Mouse (Mus musculus): ENCODE results near the gene St6galnac6. TPM values are rescaled to one million over a fixed set of nuclear protein-coding genes. Genes with fewer than 3 reads are reported as not detected.

The St6galnac6 gene
- polyA plus RNA-seq, 1 experiment = 22.3 TPM

DNA sequence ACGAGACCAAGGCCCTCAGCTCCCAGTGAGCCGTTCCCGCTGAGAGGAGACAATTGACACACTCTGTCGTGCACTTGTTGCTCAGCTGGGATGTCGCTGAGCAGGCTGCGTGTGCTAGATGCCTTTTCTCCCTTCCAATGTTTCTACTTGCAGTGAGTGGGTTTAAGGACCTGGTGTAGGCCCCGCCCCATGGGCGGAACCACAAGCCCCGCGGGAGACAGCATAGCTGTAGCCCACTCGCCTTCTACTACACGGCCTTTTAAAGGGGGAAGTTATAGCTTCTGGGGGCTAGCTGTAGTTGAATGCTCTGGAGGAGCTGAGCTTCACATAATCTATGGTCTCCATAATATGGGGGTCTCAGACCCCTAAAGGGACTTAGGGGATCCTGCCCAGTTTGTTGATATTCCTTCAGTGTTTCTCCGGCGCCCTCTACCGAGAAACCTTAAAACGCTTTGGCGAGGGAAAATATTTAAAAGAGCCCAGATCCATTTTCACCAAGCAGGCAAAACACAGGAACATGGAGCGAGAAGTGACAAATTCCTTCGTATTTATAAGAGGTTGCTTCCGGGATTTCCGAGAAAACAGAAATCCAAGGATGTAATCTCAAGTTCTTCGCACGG is 11.2 kb downstream of the St6galnac6 start:
- DNase-seq (ENCODE audit: low read depth in 1 of 2, low spot score in 2 of 2) = no peak
- TF ChIP-seq CTCF (IDR thresholded peaks at IDR 0.05; ENCODE audit: extremely low read depth, insufficient read depth, insufficient read length, insufficient replicate concordance) = no peak
- TF ChIP-seq POLR2A (IDR thresholded peaks at IDR 0.05; ENCODE audit: low read depth, low read length) = no peak
- H3K4me1 ChIP-seq (ENCODE audit: control insufficient read depth, insufficient read depth, insufficient read length) = peaks cover 11% of the 10 kb centered on the region
- H3K36me3 ChIP-seq (ENCODE audit: control insufficient read depth, insufficient read depth, low read length) = no peaks in the 10 kb centered on the region
- H3K27ac ChIP-seq (ENCODE audit: insufficient read depth, low read length) = no peak overlapping the region
- H3K4me3 ChIP-seq (ENCODE audit: extremely low read depth, insufficient read depth, insufficient read length) = no peak overlapping the region
- no peaks in the 10 kb centered on the region; the same call in 1 of the 2 replicates for H3K27me3 ChIP-seq (ENCODE audit: control insufficient read depth, insufficient read depth, low read length)
- 26% methylated on average over 23 of the region's 23 CpGs for WGBS

DNA sequence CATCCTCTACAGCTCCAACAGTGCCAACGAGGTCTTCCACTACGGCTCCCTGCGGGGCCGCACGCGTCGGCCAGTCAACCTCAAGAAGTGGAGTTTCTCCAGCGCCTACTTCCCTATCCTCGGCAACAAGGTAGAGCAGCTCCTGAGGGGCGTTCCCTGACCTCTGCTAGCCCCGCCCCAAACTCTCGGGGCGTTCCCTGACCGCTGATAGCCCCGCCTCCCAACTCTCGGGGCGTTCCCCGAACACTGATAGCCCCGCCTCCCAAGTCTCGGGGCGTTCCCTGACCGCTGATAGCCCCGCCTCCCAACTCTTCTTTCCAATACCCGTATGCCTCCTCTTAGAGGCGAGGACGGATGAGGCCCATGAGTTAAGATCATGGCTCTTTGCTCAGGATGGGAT is 12.8 kb downstream of the St6galnac6 start:
- H3K4me1 ChIP-seq (ENCODE audit: control insufficient read depth, insufficient read depth, insufficient read length) = peaks cover 11% of the 10 kb centered on the region; the same call in 1 of the 2 replicates
- no peak overlapping the region for H3K4me3 ChIP-seq (ENCODE audit: extremely low read depth, insufficient read depth, insufficient read length)
- 93% methylated on average over 26 of the region's 26 CpGs for WGBS
- H3K36me3 ChIP-seq (ENCODE audit: control insufficient read depth, insufficient read depth, low read length) = no peaks in the 10 kb centered on the region
- no peaks in the 10 kb centered on the region for H3K27me3 ChIP-seq (ENCODE audit: control insufficient read depth, insufficient read depth, low read length)
- no peak for TF ChIP-seq CTCF (IDR thresholded peaks at IDR 0.05; ENCODE audit: extremely low read depth, insufficient read depth, insufficient read length, insufficient replicate concordance)
- no peak for DNase-seq (ENCODE audit: low read depth in 1 of 2, low spot score in 2 of 2)
- no peak overlapping the region for H3K27ac ChIP-seq (ENCODE audit: insufficient read depth, low read length)

DNA sequence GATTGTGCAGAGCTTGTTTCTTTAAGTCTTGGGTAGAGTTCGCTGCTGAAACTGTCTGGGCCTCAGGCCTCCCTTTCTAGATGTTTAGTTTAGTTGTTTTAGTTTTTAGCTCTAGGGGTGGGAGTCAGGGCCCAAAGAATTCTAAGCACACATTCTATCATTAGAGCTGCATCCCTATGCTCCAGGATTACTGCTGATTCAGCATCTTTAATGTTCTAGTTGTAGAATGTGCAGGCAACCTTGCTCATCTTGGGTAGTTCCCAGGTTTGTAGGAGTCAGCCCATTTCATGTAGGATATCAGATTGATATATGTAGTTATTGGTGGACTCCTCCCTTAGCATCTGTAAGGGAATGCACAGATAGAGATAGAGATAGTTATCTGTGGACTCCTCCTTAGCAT is 17.6 kb downstream of the St6galnac6 start:
- TF ChIP-seq POLR2A (IDR thresholded peaks at IDR 0.05; ENCODE audit: low read depth, low read length) = no peak
- TF ChIP-seq CTCF (IDR thresholded peaks at IDR 0.05; ENCODE audit: extremely low read depth, insufficient read depth, insufficient read length, insufficient replicate concordance) = no peak
- no peaks in the 10 kb centered on the region for H3K4me1 ChIP-seq (ENCODE audit: control insufficient read depth, insufficient read depth, insufficient read length)
- 97% methylated on average over 1 of the region's 1 CpGs for WGBS
- no peaks in the 10 kb centered on the region for H3K27me3 ChIP-seq (ENCODE audit: control insufficient read depth, insufficient read depth, low read length)
- no peaks in the 10 kb centered on the region for H3K36me3 ChIP-seq (ENCODE audit: control insufficient read depth, insufficient read depth, low read length)
- DNase-seq (ENCODE audit: low read depth in 1 of 2, low spot score in 2 of 2) = no peak
- H3K27ac ChIP-seq (ENCODE audit: insufficient read depth, low read length) = no peak overlapping the region
- H3K4me3 ChIP-seq (ENCODE audit: extremely low read depth, insufficient read depth, insufficient read length) = no peak overlapping the region

DNA sequence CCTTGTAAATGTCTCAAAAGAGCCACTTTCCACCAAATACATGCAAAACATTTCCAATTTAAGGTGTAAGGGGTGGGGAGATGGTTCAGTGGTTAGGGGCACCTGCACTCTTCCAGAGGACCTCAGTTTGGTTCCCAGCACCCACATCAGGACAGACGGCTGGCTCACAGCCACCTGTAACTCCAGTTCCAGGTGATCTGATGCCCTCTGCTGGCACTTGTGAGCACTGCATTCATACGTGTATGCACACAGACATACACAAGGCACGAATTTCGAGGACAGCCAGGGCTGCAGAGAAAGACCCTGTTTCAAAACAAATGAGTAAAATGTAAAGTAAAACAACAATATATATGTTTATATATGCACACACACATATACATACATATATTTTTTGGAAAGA is 18.1 kb downstream of the St6galnac6 start:
- TF ChIP-seq CTCF (IDR thresholded peaks at IDR 0.05; ENCODE audit: extremely low read depth, insufficient read depth, insufficient read length, insufficient replicate concordance) = no peak
- no peak for TF ChIP-seq POLR2A (IDR thresholded peaks at IDR 0.05; ENCODE audit: low read depth, low read length)
- Histone ChIP-seq H3K36me3 (ENCODE audit: control insufficient read depth, insufficient read depth, low read length) (no peaks in the 10 kb centered on the region), H3K27ac (ENCODE audit: insufficient read depth, low read length) (no peak overlapping the region), H3K27me3 (ENCODE audit: control insufficient read depth, insufficient read depth, low read length) (no peaks in the 10 kb centered on the region), H3K4me3 (ENCODE audit: extremely low read depth, insufficient read depth, insufficient read length) (no peak overlapping the region), H3K4me1 (ENCODE audit: control insufficient read depth, insufficient read depth, insufficient read length) (no peaks in the 10 kb centered on the region)
- DNase-seq (ENCODE audit: low read depth in 1 of 2, low spot score in 2 of 2) = no peak
- WGBS = 96% methylated on average over 4 of the region's 4 CpGs

DNA sequence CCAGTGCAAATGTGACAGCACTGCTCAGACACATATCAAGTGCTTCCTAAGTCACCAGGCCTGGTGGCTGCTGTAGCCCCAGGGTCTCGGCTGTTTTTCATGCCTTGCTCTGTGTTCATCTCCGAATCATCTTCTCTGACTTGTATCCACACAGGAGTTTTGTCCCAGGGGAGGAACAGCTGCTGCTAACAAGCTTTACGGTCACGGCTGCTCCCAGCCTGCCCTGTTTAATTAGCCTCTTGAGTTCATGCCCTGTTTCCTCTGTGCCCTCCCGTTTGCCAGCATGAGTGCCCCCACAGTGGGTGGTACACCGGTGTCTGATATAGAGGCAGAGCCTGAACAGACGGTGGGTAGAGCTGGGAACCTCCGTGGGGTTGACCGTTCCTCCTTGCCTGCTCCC is 18.5 kb downstream of the St6galnac6 start:
- no peaks in the 10 kb centered on the region for H3K27me3 ChIP-seq (ENCODE audit: control insufficient read depth, insufficient read depth, low read length)
- DNase-seq (ENCODE audit: low read depth in 1 of 2, low spot score in 2 of 2) = no peak
- no peak overlapping the region for H3K4me3 ChIP-seq (ENCODE audit: extremely low read depth, insufficient read depth, insufficient read length)
- no peaks in the 10 kb centered on the region for H3K36me3 ChIP-seq (ENCODE audit: control insufficient read depth, insufficient read depth, low read length)
- no peak for TF ChIP-seq POLR2A (IDR thresholded peaks at IDR 0.05; ENCODE audit: low read depth, low read length)
- no peak for TF ChIP-seq CTCF (IDR thresholded peaks at IDR 0.05; ENCODE audit: extremely low read depth, insufficient read depth, insufficient read length, insufficient replicate concordance)
- WGBS = 93% methylated on average over 9 of the region's 9 CpGs
- no peak overlapping the region for H3K27ac ChIP-seq (ENCODE audit: insufficient read depth, low read length)
- H3K4me1 ChIP-seq (ENCODE audit: control insufficient read depth, insufficient read depth, insufficient read length) = no peaks in the 10 kb centered on the region

DNA sequence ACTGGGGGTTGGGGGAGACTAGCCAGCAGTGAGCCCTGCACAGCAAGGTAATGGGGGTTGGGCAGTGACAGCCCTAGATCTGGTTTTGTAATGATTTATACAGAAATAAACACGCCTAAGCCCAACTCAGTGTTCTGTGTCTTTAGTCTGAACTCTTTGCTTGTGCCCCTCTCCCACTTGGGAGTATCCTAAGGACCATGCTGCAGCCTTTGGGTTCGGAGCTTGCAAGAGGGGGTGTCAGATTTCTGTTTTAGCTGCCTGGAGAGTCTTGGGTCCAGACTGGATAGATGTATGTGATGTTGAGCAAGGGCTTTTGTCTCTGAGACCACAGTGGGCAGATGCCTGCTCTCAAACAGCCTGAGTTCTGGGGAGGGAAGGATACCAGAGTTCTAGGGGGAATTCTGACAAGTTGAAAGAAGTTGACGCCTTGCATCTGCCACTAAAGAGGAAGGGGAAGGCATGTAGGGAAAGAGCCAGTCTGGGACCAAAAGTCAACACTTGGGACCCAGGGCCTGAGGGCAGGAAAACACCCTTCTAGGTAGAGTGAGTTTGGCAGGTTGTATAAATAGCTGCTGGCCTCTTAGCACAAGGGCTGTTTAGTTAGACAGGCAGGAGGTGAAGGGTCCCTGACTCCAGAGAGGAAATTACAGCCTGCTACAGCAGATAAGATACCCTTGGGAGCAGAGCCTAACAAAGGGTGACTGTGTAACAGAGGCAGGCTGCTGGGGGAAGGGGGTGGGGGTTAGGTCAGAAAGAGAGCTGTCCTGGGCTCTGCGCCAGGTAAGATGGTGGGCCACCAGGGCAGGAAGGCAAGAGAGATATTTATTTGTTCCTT is 21.4 kb downstream of the St6galnac6 start:
- Histone ChIP-seq H3K4me1 (ENCODE audit: control insufficient read depth, insufficient read depth, insufficient read length) (no peaks in the 10 kb centered on the region), H3K4me3 (ENCODE audit: extremely low read depth, insufficient read depth, insufficient read length) (no peak overlapping the region), H3K27me3 (ENCODE audit: control insufficient read depth, insufficient read depth, low read length) (no peaks in the 10 kb centered on the region), H3K27ac (ENCODE audit: insufficient read depth, low read length) (no peak overlapping the region), H3K36me3 (ENCODE audit: control insufficient read depth, insufficient read depth, low read length) (no peaks in the 10 kb centered on the region)
- no peak for DNase-seq (ENCODE audit: low read depth in 1 of 2, low spot score in 2 of 2)
- 65% methylated on average over 4 of the region's 4 CpGs for WGBS
- no peak for TF ChIP-seq CTCF (IDR thresholded peaks at IDR 0.05; ENCODE audit: extremely low read depth, insufficient read depth, insufficient read length, insufficient replicate concordance)
- no peak for TF ChIP-seq POLR2A (IDR thresholded peaks at IDR 0.05; ENCODE audit: low read depth, low read length)

DNA sequence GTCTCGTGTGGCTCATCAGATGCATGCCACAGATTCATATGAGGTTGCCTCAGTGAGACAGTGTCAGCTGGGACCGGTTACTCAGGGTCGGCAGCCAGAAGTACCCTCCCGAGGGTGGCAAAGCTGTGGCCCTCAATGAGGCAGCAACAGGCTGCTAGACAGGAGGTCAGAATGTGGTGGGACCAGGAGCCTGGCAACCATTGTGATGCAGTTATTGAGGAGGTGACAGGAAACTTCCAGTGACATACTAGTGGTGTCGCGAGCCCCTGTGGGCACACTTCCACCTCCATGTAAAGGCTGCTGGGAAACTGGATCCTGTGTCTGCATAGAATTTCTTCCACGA is 22.0 kb downstream of the St6galnac6 start, which contains the start of gene Ak1:
Gene Ak1, plus strand, starts transcription at position 242 of the 343 bp plus-strand sequence.
- H3K4me1 ChIP-seq (ENCODE audit: control insufficient read depth, insufficient read depth, insufficient read length) = no peaks in the 10 kb centered on the region
- no peak for TF ChIP-seq POLR2A (IDR thresholded peaks at IDR 0.05; ENCODE audit: low read depth, low read length)

More for the DNA sequence above, 22.0 kb downstream of the St6galnac6 start, which contains the start of gene Ak1:
- Histone ChIP-seq H3K27ac (ENCODE audit: insufficient read depth, low read length) (peak within 1 kb of the TSS; percentile 23; the same call in 1 of the 2 replicates), H3K36me3 (ENCODE audit: control insufficient read depth, insufficient read depth, low read length) (no peaks in the 10 kb centered on the region), H3K4me3 (ENCODE audit: extremely low read depth, insufficient read depth, insufficient read length) (no peak within 1 kb of the TSS), H3K27me3 (ENCODE audit: control insufficient read depth, insufficient read depth, low read length) (no peaks in the 10 kb centered on the region)
- 51% methylated on average over 7 of the region's 7 CpGs for WGBS
- no peak for DNase-seq (ENCODE audit: low read depth in 1 of 2, low spot score in 2 of 2)

Data from spleen, adult 2 months (tissue).